Mouse (Mus musculus): ENCODE measurements around the gene Zdhhc17. TPM values are rescaled to one million over a fixed set of nuclear protein-coding genes. Genes with fewer than 3 reads are reported as not detected.

Zdhhc17 gene
- polyA plus RNA-seq, 1 experiment, result 31.3 TPM

- Histone ChIP-seq H3K9me3 (replicated peaks; ENCODE audit: control insufficient read depth, insufficient read depth, low read length, poor library complexity, severe bottlenecking) (no peaks in the 10 kb centered on the region), H3K27ac (ENCODE audit: insufficient read depth, low read length) (no peak overlapping the region), H3K4me3 (ENCODE audit: low read depth, low read length) (no peak overlapping the region), H3K9ac (ENCODE audit: low read depth, poor library complexity, severe bottlenecking) (no peak overlapping the region), H3K36me3 (ENCODE audit: control insufficient read depth, insufficient read depth, low read length, poor library complexity, severe bottlenecking) (peaks cover 2% of the 10 kb centered on the region), H3K27me3 (ENCODE audit: control insufficient read depth, insufficient read depth, low read length, poor library complexity, severe bottlenecking) (no peaks in the 10 kb centered on the region), H3K4me1 (ENCODE audit: control insufficient read depth, insufficient read depth, low read length) (no peaks in the 10 kb centered on the region)
- no peak for TF ChIP-seq POLR2A (IDR thresholded peaks at IDR 0.05; ENCODE audit: insufficient read depth, low read length)
- no peak for TF ChIP-seq CTCF (IDR thresholded peaks at IDR 0.05; ENCODE audit: low read depth, low read length)
- TF ChIP-seq EP300 (IDR thresholded peaks at IDR 0.05; ENCODE audit: insufficient read depth, low read depth, low read length), result no peak
These were observed 62.4 kb downstream of the Zdhhc17 start for GRCm38 (mm10) chr10:110947574-110947973.

GRCm38 (mm10) chr10:110945966-110946365, 64.0 kb downstream of the Zdhhc17 start:
- no peaks in the 10 kb centered on the region for H3K27me3 ChIP-seq (ENCODE audit: control insufficient read depth, insufficient read depth, low read length, poor library complexity, severe bottlenecking)
- H3K4me3 ChIP-seq (ENCODE audit: low read depth, low read length), result no peak overlapping the region
- H3K27ac ChIP-seq (ENCODE audit: insufficient read depth, low read length), result no peak overlapping the region
- H3K9ac ChIP-seq (ENCODE audit: low read depth, poor library complexity, severe bottlenecking), result no peak overlapping the region
- TF ChIP-seq EP300 (IDR thresholded peaks at IDR 0.05; ENCODE audit: insufficient read depth, low read depth, low read length), result no peak
- TF ChIP-seq POLR2A (IDR thresholded peaks at IDR 0.05; ENCODE audit: insufficient read depth, low read length), result no peak
- no peak for TF ChIP-seq CTCF (IDR thresholded peaks at IDR 0.05; ENCODE audit: low read depth, low read length)
- H3K9me3 ChIP-seq (replicated peaks; ENCODE audit: control insufficient read depth, insufficient read depth, low read length, poor library complexity, severe bottlenecking), result no peaks in the 10 kb centered on the region
- H3K4me1 ChIP-seq (ENCODE audit: control insufficient read depth, insufficient read depth, low read length), result peaks cover 3% of the 10 kb centered on the region
- peaks cover 8% of the 10 kb centered on the region for H3K36me3 ChIP-seq (ENCODE audit: control insufficient read depth, insufficient read depth, low read length, poor library complexity, severe bottlenecking)

- TF ChIP-seq EP300 (IDR thresholded peaks at IDR 0.05; ENCODE audit: insufficient read depth, low read depth, low read length) (no peak), POLR2A (IDR thresholded peaks at IDR 0.05; ENCODE audit: insufficient read depth, low read length) (no peak), CTCF (IDR thresholded peaks at IDR 0.05; ENCODE audit: low read depth, low read length) (no peak)
- no peaks in the 10 kb centered on the region for H3K27me3 ChIP-seq (ENCODE audit: control insufficient read depth, insufficient read depth, low read length, poor library complexity, severe bottlenecking)
- H3K27ac ChIP-seq (ENCODE audit: insufficient read depth, low read length), result no peak overlapping the region
- peaks cover 10% of the 10 kb centered on the region for H3K36me3 ChIP-seq (ENCODE audit: control insufficient read depth, insufficient read depth, low read length, poor library complexity, severe bottlenecking)
- H3K4me3 ChIP-seq (ENCODE audit: low read depth, low read length), result no peak overlapping the region
- no peak overlapping the region for H3K9ac ChIP-seq (ENCODE audit: low read depth, poor library complexity, severe bottlenecking)
- peaks cover 3% of the 10 kb centered on the region for H3K4me1 ChIP-seq (ENCODE audit: control insufficient read depth, insufficient read depth, low read length)
- H3K9me3 ChIP-seq (replicated peaks; ENCODE audit: control insufficient read depth, insufficient read depth, low read length, poor library complexity, severe bottlenecking), result no peaks in the 10 kb centered on the region
These were observed 65.8 kb downstream of the Zdhhc17 start for GRCm38 (mm10) chr10:110944175-110944574.

- Histone ChIP-seq H3K27me3 (ENCODE audit: control insufficient read depth, insufficient read depth, low read length, poor library complexity, severe bottlenecking) (no peaks in the 10 kb centered on the region), H3K9me3 (replicated peaks; ENCODE audit: control insufficient read depth, insufficient read depth, low read length, poor library complexity, severe bottlenecking) (no peaks in the 10 kb centered on the region), H3K9ac (ENCODE audit: low read depth, poor library complexity, severe bottlenecking) (no peak overlapping the region), H3K27ac (ENCODE audit: insufficient read depth, low read length) (0 out of 2 replicates have a peak overlapping the region, but pooled peaks have one; percentile 41), H3K36me3 (ENCODE audit: control insufficient read depth, insufficient read depth, low read length, poor library complexity, severe bottlenecking) (peaks cover 22% of the 10 kb centered on the region), H3K4me1 (ENCODE audit: control insufficient read depth, insufficient read depth, low read length) (peaks cover 3% of the 10 kb centered on the region), H3K4me3 (ENCODE audit: low read depth, low read length) (no peak overlapping the region)
- TF ChIP-seq CTCF (IDR thresholded peaks at IDR 0.05; ENCODE audit: low read depth, low read length), result no peak
- TF ChIP-seq EP300 (IDR thresholded peaks at IDR 0.05; ENCODE audit: insufficient read depth, low read depth, low read length), result no peak
- no peak for TF ChIP-seq POLR2A (IDR thresholded peaks at IDR 0.05; ENCODE audit: insufficient read depth, low read length)
These were observed 67.1 kb downstream of the Zdhhc17 start for GRCm38 (mm10) chr10:110942806-110943205.

- peaks cover 31% of the 10 kb centered on the region for H3K36me3 ChIP-seq (ENCODE audit: control insufficient read depth, insufficient read depth, low read length, poor library complexity, severe bottlenecking)
These were observed 68.0 kb downstream of the Zdhhc17 start for GRCm38 (mm10) chr10:110941968-110942367.

GRCm38 (mm10) chr10:110940740-110941398, 69.1 kb downstream of the Zdhhc17 start:
- Histone ChIP-seq H3K27ac (ENCODE audit: insufficient read depth, low read length) (no peak overlapping the region), H3K9me3 (replicated peaks; ENCODE audit: control insufficient read depth, insufficient read depth, low read length, poor library complexity, severe bottlenecking) (no peaks in the 10 kb centered on the region), H3K4me3 (ENCODE audit: low read depth, low read length) (no peak overlapping the region), H3K4me1 (ENCODE audit: control insufficient read depth, insufficient read depth, low read length) (peaks cover 3% of the 10 kb centered on the region), H3K27me3 (ENCODE audit: control insufficient read depth, insufficient read depth, low read length, poor library complexity, severe bottlenecking) (no peaks in the 10 kb centered on the region), H3K9ac (ENCODE audit: low read depth, poor library complexity, severe bottlenecking) (no peak overlapping the region), H3K36me3 (ENCODE audit: control insufficient read depth, insufficient read depth, low read length, poor library complexity, severe bottlenecking) (peaks cover 38% of the 10 kb centered on the region)
- TF ChIP-seq EP300 (IDR thresholded peaks at IDR 0.05; ENCODE audit: insufficient read depth, low read depth, low read length) (no peak), POLR2A (IDR thresholded peaks at IDR 0.05; ENCODE audit: insufficient read depth, low read length) (no peak), CTCF (IDR thresholded peaks at IDR 0.05; ENCODE audit: low read depth, low read length) (peak; percentile 48)

More at GRCm38 (mm10) chr10:110941968-110942367, 68.0 kb downstream of the Zdhhc17 start:
- no peak overlapping the region for H3K4me3 ChIP-seq (ENCODE audit: low read depth, low read length)
- TF ChIP-seq EP300 (IDR thresholded peaks at IDR 0.05; ENCODE audit: insufficient read depth, low read depth, low read length) (no peak), POLR2A (IDR thresholded peaks at IDR 0.05; ENCODE audit: insufficient read depth, low read length) (no peak), CTCF (IDR thresholded peaks at IDR 0.05; ENCODE audit: low read depth, low read length) (no peak)
- no peaks in the 10 kb centered on the region for H3K27me3 ChIP-seq (ENCODE audit: control insufficient read depth, insufficient read depth, low read length, poor library complexity, severe bottlenecking)
- no peaks in the 10 kb centered on the region for H3K9me3 ChIP-seq (replicated peaks; ENCODE audit: control insufficient read depth, insufficient read depth, low read length, poor library complexity, severe bottlenecking)
- H3K4me1 ChIP-seq (ENCODE audit: control insufficient read depth, insufficient read depth, low read length), result peaks cover 3% of the 10 kb centered on the region
- H3K9ac ChIP-seq (ENCODE audit: low read depth, poor library complexity, severe bottlenecking), result no peak overlapping the region
- H3K27ac ChIP-seq (ENCODE audit: insufficient read depth, low read length), result no peak overlapping the region
